Mouse (Mus musculus): Measurements from ENCODE around the gene Fgfr4.

The Fgfr4 gene

DNA sequence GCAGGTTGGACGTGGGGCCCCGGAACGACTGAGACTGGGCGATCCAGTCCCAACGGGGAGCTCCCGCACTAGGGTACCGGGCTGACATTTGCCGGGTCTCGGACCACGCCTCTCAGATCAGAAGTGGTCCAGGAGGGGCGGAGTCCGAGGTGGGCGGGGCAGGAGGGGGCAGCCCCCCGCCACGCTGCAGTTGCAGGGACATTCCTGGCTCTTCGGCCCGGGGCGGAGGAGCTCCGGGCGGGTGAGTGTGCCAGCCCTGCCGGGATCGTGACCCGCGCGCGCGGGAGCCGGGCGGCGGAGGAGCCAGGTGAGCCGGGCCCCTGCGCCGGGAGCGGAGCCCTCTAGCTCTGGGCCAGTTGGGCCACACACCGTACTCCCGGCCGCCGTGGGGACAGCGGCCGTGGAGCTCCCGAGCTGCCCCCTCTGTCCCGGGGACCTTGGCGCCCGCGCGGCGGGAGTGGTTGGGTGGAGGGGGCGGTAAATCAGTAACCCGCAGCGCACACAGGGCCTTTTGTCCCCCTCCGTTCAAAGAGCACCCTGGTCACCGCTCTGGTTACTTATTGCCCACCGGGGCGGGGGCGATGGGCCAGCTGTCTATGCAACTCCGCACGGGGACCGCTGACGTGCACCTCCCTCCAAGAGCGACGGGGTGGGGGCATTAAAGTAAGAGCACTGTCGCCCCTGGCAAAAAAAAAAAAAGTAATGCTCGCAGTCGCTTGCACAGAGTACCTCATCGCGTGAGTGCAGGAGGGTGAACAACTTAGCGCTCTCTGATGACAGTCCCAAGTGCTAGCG lies at the start of gene Fgfr4:
TSS of gene Fgfr4 (plus strand) at position 20 of the 795 bp plus-strand sequence.
- peak; percentile 43 to 67 for DNase-seq

DNA sequence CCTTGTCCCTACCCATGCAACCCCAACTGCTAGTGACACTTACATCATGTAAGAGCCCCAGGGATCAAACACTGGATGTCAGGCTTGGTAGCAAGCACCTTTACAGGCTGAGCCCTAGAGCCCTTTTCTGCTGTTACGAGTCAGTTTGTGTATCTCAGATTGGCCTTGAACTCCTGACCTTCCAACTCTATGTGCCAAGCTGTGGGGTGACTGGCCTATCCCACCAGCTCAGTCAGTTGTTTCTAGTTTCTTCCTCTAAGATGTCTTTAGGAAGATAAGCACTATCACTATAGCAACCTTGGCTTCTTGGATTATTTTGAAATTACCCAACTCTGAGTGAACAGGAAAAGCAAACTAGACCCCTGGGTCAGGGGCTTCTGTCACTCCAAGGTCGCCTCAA lies 49.1 kb upstream of the Fgfr4 start:
- DNase-seq = no peak

DNA sequence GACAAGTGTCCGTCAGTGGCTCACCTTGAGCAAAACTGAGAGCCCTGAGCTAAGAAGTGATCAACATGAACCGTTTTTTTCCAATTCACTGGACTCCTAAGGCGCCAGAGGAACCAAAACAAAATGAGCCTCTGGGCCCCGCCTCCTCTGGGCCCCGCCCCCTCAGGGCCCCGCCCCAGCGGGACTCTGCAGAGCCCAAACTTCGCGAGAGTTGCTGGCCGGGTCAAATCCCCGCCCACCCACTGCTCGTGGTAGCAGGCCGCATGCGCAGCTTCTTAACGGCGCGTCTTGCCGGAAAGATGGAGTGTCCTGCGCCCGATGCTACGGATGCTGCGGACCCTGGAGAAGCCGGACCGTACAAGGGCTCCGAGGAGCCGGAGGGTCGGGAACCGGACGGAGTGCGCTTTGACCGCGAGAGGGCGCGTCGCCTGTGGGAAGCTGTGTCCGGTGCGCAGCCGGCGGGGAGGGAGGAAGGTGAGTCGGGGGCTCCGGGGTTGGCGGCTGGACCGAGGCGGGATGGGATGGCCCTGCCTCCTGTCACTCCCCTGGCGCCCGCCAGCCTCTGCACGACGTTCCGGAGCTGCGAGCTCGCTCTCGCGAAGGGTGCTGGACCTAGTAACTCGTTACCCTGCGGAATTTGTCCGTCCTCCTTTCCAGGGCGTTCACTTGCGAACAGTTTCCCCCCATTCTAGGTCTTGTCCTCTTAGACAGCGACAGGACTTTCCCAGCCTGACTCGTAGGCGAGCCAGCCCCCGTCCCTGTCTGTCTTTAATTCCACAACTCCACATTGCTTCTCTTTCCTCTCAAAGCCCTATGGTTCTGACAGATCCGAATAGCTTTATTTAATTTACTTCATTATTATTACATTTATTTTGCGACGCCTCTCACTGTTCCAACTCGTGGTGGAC lies 47.1 kb upstream of the Fgfr4 start, which contains the start of gene Zfp346:
TSS of gene Zfp346 (plus strand) at position 267 of the 908 bp plus-strand sequence.
- DNase-seq = peak; percentile 99

DNA sequence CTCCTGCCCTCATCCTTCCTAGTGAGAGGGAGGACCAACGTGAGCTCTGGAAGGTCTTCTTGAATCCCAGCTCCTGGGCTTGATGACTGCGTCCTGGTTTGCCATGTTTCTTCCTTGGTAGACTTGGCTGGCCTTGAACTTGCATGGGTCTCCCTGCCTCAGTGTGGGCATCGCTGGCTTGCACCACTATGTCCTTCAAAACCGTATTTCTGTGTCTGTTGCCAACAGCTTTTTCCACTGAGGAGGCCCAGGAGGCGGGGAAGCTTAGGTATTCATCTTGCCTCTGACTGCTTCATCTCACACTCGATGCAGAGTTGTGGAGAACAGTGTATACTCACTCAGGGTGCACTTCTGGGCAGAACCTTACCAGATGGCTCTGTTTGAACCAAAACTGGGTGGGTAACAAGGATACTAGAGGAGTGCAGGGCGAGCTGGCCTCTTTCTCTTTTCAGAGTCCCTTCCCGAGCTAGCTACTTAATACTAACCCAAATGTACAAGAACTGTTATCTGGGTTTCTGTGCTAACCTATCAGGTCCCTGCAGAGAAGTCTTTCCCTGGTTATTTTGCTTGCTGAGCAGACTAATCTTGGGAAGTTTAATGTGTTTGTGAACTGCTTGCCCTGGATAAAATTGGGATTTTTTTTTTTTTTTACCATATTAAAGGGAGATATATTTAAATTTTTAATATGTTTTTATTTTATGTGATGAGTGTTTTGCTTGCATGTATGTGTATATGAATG lies 46.3 kb upstream of the Fgfr4 start:
- peak; percentile 24 to 33 for DNase-seq

DNA sequence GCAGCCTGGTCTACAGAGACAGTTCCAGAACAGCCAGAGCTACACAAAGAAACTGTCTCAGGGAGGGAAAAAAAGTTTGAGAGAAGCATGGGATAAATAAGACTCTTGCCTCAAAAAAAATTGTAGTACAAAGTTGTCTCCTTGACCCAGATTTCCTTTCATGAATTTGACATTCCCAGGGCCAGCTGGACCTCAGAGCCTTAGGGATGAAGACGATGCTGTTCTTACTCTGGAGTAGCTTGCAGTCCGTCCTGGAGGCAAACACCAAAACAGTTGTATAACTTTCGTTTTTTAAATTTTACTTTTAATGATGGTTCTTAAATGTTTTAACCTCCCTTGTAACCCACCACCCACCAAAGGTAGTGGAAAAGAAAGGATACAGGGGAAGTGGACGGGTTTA lies 45.3 kb upstream of the Fgfr4 start:
- DNase-seq = no peak

DNA sequence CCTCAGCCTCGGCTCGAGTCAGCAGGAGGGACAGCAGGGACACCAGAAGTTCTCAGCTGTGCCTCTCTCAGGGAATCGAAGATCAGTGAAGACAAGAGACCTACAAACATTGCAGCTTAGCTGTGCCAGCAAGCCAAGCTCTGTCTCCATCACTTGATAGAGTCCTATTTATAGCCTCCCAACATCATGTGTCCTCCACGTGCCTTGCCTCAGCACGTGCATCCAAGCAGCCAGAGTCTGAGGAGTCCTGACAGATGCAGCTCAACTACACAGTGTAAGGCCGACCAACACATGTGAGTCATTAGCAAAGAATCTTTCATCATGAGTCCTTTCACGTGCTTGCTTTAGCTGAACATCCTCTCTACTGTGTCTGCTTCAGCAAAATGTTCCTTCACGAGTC lies 44.7 kb upstream of the Fgfr4 start:
- DNase-seq = peak in 1 of 2 experiments; percentile 11

DNA sequence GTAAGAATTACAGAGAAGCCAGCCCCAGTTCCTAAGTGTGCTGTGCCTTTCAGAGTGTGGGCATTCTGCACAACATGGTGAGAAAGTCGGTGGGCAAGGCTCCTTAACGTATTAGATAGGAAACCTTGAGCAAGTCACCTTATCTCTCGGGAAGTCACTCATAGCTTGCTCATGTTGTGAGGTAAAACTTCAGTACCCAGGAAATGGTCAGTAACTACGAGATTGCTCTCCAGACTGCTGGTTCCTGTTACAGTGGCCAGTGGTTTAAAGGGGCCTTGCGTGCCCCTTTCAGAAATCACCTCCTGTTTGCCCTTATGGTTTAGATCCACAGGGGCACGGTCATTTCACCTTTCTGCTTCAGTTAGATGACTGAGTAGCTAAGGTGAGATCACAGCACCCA lies 38.1 kb upstream of the Fgfr4 start:
- no peak for DNase-seq

DNA sequence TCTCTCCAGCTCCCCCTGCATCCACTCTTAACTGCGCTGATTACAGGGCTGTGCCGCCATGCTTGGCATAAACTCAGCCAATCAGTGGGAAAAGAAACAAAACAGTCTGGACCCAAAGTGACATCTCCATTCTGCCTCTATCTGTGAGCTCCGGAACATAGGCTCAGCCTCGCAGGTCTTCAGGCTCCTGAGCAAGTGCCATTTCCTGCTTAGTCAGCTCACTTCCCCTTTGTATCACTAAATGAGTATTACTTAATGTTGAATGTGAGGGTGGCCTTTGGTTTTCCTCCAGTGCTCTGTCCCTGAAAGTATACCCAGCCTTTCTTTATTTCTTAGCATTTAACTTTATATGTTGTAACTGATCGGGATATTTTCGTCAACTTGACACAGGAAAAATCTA lies 27.5 kb upstream of the Fgfr4 start:
- no peak for DNase-seq

DNA sequence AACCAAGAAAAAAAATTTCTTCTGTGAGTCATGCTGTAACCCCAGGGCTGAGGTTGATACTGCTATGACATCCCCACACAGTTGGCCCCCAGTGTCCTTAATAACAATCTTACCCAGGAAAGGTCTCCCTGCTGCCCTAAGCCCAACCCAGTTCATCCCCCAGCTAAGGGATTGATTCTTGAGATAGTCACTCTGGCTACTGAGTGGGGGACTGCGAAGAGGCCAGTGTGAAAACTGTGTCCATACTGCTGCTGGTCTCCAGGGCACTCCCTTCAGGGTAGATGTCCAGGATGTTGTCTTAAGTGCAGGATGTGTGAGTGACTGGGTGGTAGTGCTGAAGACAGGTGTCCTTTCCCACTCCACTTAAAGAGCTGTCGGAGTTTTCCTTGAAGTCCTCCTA lies 19.0 kb upstream of the Fgfr4 start, which contains the start of gene Gm17617:
TSS of gene Gm17617 (minus strand) at position 101 of the 400 bp plus-strand sequence.
- no peak for DNase-seq

DNA sequence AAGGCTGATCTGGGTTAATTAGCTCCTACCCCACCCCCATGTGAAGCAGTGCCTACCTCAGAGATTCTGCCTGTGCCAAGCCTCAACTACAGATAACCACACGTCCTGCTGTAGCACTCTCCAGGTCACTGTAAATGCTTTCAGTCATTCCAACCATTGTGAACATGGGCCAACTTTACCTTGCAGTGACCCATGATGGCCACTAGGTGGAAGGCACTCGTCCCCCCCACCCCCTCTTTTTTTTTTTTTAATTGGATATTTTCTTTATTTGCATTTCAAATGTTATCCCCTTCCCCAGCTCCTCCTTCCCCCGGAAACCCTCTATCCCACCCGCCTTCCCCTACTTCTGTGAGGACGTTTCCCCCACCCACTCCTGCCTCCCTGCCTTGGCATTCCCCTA lies 17.1 kb upstream of the Fgfr4 start:
- DNase-seq = peak; percentile 33 to 63

DNA sequence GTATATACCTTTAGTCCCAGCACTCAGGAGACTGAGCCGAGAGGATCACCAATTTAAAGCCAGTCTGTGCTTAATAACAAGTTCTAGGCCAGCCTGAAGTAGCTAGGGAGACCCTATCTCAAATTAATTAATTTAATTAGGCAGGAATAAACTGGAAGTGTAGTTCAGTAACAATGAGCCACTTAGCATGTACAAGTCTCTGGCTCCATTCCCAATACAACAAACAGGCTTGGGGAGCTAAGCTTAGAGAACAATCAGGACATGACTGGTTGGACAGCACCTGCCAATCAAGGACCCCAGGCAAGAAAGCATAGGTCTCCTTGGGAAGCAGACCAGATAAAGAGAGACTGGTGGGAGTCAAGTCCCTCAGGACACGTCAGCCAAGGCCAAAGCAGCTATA lies 12.2 kb upstream of the Fgfr4 start:
- DNase-seq = no peak

DNA sequence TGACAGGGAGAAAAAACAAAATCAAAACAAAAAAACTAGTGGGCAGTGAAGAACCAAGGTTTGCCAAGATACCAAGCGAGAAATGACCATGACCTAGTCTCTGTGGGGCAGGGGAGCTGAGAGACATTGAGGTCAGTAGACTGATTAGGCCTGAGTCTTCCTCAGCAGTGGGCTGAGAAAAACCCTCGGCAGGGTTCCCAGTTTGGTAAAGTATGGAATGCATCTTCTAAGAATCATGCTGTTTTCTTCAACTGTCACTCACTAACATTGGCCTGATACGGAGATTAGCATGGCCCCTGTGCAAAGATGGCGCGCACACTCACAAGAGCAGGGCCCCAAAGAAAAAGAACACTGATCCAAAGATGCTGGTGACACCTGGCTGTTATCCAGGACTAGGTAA lies 1.5 kb downstream of the Fgfr4 start:
- no peak for DNase-seq

DNA sequence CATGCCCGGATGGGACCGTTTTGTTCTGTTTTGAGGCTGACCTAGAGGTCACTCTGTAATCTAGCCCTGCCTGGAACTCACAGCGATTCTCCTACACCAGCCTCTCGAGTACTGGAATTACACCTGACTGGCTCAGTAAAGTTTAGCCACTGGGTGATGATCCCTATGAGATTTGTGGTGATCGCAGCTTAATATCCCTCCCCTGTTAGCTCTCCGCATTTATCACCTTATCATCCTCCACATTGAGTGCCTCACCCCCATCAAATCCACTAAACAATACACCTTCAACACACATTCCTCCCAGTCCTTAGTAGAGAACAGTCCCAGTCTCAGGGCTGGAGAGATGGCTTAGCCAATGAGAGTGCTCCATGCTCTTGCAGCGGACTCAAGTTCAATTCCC lies 9.9 kb downstream of the Fgfr4 start:
- DNase-seq = no peak

DNA sequence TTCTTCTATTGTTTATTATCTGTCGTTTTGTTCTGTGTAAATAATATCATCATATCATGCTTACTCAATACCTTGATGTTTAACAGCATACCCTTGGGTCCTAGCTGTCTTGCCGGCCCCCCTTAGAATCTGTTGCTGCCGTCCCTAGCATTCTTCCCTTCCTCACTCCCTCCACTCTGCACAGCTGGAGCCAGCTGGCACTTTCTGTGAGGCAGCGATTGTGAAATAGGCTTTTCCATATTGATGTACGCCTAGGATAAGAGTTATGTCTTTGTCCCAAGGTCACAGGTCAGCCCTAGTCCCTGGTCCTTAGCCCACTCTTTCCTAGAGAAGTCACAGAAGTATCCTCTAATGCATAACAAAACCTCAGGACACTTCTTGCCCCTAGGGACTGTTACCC lies 11.1 kb downstream of the Fgfr4 start:
- no peak for DNase-seq

DNA sequence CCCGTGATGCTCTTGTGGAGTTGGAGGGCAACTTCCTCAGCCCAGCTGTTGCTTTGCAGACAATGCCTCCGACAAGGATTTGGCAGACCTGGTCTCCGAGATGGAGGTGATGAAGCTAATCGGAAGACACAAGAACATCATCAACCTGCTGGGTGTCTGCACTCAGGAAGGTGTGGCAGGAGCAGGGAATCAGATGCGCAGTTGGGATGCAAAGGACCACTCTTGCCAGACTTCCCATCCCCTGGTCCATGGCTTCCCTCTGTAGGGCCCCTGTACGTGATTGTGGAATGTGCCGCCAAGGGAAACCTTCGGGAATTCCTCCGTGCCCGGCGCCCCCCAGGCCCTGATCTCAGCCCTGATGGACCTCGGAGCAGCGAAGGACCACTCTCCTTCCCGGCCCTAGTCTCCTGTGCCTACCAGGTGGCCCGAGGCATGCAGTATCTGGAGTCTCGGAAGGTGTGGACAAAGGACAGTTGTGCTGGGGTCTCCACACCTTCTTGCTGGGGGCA lies 13.4 kb downstream of the Fgfr4 start:
- DNase-seq = no peak

DNA sequence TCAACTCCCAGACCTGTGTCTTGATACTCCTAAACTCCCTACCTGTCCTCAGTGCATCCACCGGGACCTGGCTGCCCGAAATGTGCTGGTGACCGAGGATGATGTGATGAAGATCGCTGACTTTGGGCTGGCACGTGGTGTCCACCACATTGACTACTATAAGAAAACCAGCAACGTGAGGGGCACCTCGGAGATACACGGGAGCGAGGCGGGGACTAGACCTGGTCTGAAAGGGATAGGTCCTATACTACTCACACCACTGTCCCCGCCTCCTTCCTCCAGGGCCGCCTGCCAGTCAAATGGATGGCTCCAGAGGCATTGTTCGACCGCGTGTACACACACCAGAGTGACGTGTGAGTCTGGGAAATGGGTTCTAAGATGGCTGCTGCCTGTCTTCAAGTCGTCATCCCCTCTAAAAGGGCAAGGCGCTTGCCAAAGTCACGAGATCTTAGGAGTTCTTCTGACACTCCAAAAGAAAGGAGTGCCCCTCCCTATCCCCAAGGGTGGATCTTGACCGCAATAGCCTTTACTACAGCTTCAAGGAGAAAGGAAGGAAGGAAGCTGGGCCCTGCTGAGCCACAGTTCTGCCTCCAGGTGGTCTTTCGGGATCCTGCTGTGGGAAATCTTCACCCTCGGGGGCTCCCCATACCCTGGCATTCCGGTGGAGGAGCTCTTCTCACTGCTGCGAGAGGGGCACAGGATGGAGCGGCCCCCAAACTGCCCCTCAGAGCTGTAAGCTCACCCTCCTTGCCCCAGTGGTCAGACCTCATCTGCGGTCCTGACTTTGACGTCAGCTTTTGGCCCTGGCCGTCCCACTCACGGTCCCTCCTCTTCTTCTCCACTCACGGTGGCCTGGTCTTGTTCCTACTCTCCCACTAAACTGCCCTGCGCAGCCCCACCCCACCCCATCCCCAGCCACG lies 14.6 kb downstream of the Fgfr4 start:
- no peak for DNase-seq

DNA sequence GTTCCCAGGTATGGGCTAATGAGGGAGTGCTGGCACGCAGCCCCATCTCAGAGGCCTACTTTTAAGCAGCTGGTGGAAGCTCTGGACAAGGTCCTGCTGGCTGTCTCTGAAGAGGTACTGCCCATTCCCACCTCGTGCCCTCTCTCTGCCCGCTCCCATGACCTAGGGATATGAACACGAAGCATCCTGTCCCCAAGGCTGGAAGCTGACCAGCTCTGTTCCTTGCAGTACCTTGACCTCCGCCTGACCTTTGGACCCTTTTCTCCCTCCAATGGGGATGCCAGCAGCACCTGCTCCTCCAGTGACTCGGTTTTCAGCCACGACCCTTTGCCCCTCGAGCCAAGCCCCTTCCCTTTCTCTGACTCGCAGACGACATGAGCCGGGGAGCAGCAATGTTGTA lies 15.4 kb downstream of the Fgfr4 start:
- no peak for DNase-seq

DNA sequence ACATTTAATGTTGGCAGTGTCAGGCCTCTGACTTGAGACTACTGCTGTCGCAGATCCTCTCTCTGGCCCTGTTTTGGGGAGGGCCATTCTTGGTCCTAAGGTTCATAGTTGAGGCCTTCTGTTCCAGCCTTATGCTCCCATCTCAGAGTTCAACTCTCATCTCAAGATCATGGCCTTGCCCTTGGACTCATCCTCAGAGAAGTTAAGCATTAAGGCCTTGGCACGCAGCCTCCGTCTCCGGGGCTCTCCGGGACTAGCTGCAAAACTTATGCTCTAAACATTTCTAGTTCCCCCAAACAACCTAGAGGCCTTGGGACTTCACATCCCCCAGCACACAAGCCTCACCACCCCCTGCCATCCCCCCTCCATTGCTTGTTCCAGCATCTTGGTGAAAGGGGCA lies 15.8 kb downstream of the Fgfr4 start:
- DNase-seq = no peak

DNA sequence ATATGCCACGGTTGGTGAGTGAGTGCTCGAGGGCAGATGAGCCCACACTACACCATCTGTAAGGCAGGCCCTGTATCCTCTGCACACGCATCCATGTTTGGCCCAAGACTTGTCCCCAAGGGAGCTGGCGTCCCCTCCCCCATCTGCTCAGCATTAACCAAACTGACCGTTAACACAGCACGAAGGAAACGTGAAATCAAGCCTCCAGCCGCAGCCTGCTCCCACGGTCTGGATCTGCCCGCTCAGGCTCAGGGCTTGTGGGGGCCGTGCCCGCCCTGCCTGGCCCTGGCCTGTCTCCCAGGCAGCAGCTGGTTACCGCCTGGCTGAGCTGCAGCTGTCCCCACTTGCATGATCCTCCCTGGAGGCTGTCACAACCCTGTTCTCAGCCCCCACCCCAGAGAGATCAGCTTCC lies 16.5 kb downstream of the Fgfr4 start:
- peak; percentile 84 to 89 for DNase-seq

DNA sequence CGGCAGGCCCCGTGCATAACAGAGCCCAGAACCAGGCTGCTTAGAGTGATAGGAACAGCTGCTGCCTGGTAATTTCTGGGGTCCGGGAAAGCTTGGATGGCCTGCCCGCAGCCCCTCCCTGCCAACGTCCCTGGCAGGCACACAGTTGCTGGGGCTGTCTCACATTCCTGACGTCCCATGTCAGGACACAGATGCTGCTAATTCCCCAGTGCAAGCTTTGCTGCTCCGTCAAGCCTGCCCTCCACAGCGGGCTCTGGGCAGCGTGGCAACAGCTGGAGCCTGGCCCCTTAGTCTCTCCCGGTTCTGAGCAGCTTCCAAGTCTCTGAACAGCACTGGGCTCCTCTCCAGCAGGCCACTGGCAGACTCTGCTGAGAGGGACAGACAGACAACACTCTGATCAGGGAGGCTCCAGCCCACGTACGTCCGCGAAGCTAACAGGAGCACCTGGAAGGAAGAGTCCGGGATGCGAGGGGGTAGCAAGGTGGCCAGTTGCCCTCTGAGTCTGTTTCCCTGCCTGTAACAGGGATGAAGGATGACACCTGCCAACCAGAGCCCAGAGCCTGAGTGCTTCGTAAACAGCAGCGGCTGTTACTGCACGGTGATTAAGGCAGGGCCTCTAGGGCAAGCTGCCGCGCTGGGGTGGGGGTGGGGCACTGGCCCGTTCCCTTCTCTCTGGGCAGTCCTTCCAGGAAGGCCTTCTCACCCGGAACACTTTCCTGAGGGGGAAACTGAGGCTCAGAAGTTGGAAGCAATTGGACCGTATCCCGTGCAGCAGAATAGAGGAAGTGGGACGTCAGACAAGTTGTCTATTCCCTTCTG lies 19.3 kb downstream of the Fgfr4 start:
- peak; percentile 80 to 86 for DNase-seq

DNA sequence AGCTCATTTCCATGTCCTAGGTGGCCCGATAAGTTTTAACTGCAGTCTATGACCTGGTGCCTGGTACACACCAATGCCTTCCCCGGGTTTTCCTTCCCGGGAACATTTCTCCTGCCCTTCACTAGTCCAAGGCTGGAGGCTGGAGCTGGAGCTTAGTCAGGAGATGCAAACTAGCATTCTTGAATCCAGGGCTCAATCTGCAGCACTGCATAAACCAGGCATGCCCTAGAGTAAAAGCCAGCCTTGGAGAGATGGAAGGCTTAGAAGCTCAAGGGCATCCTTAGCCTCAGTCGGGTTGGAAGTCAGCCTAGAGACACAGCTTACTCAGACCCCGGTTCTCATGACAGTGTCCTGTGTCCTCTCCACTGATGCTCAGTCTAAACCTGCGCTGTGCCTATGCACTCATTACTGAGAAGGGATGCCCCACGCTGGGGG lies 19.9 kb downstream of the Fgfr4 start:
- DNase-seq = no peak

All from cerebellum, postnatal 10 days (tissue).